Mouse (Mus musculus): ENCODE measurements around the gene Rap1b. TPM values are rescaled to one million over a fixed set of nuclear protein-coding genes. Genes with fewer than 3 reads are reported as not detected.
A peak's percentile ranks its signal among the peaks of the same experiment; 100 is the strongest.

Gene Rap1b
- polyA plus RNA-seq, 1 experiment: 19.2 TPM

- Histone ChIP-seq H3K36me3 (ENCODE audit: control insufficient read depth, insufficient read depth, low read length) (peaks cover 34% of the 10 kb centered on the region), H3K27ac (ENCODE audit: insufficient read depth, low read depth, low read length) (peak overlapping the region; percentile 43; the same call in 1 of the 2 replicates), H3K4me1 (ENCODE audit: control insufficient read depth, insufficient read depth, insufficient read length, low read length) (peaks cover 24% of the 10 kb centered on the region; the same call in 1 of the 2 replicates), H3K27me3 (ENCODE audit: control insufficient read depth, insufficient read depth, low read length) (no peaks in the 10 kb centered on the region), H3K4me3 (ENCODE audit: low read depth, low read length) (no peak overlapping the region)
- 20% methylated on average over 4 of the region's 4 CpGs for WGBS
- TF ChIP-seq CTCF (IDR thresholded peaks at IDR 0.05; ENCODE audit: extremely low read depth, insufficient read length, insufficient replicate concordance, low read depth, low read length) (no peak), POLR2A (IDR thresholded peaks at IDR 0.05; ENCODE audit: low read depth, low read length) (no peak)
These were observed 21.2 kb downstream of the Rap1b start for GRCm38 (mm10) chr10:117824647-117825046.

- peak overlapping the region; percentile 43; the same call in 1 of the 2 replicates for H3K27ac ChIP-seq (ENCODE audit: insufficient read depth, low read depth, low read length)
- peak; percentile 68; the same call in 1 of the 2 replicates for TF ChIP-seq CTCF (IDR thresholded peaks at IDR 0.05; ENCODE audit: extremely low read depth, insufficient read length, insufficient replicate concordance, low read depth, low read length)
- TF ChIP-seq POLR2A (IDR thresholded peaks at IDR 0.05; ENCODE audit: low read depth, low read length): no peak
- H3K4me3 ChIP-seq (ENCODE audit: low read depth, low read length): no peak overlapping the region
- peaks cover 20% of the 10 kb centered on the region; the same call in 1 of the 2 replicates for H3K4me1 ChIP-seq (ENCODE audit: control insufficient read depth, insufficient read depth, insufficient read length, low read length)
- WGBS: 10% methylated on average over 4 of the region's 4 CpGs
- peaks cover 37% of the 10 kb centered on the region for H3K36me3 ChIP-seq (ENCODE audit: control insufficient read depth, insufficient read depth, low read length)
- no peaks in the 10 kb centered on the region for H3K27me3 ChIP-seq (ENCODE audit: control insufficient read depth, insufficient read depth, low read length)
These were observed 21.7 kb downstream of the Rap1b start for GRCm38 (mm10) chr10:117824139-117824538.

GRCm38 (mm10) chr10:117823321-117823720 is 22.5 kb downstream of the Rap1b start:
- TF ChIP-seq POLR2A (IDR thresholded peaks at IDR 0.05; ENCODE audit: low read depth, low read length) (no peak), CTCF (IDR thresholded peaks at IDR 0.05; ENCODE audit: extremely low read depth, insufficient read length, insufficient replicate concordance, low read depth, low read length) (no peak)
- H3K36me3 ChIP-seq (ENCODE audit: control insufficient read depth, insufficient read depth, low read length): peaks cover 43% of the 10 kb centered on the region
- 74% methylated on average over 6 of the region's 6 CpGs for WGBS

GRCm38 (mm10) chr10:117818600-117818999 is 27.2 kb downstream of the Rap1b start:
- TF ChIP-seq POLR2A (IDR thresholded peaks at IDR 0.05; ENCODE audit: low read depth, low read length) (no peak), CTCF (IDR thresholded peaks at IDR 0.05; ENCODE audit: extremely low read depth, insufficient read length, insufficient replicate concordance, low read depth, low read length) (no peak)
- peaks cover 68% of the 10 kb centered on the region for H3K36me3 ChIP-seq (ENCODE audit: control insufficient read depth, insufficient read depth, low read length)
- no peaks in the 10 kb centered on the region for H3K27me3 ChIP-seq (ENCODE audit: control insufficient read depth, insufficient read depth, low read length)
- 82% methylated on average over 6 of the region's 6 CpGs for WGBS
- no peak overlapping the region for H3K4me3 ChIP-seq (ENCODE audit: low read depth, low read length)
- peaks cover 3% of the 10 kb centered on the region; the same call in 1 of the 2 replicates for H3K4me1 ChIP-seq (ENCODE audit: control insufficient read depth, insufficient read depth, insufficient read length, low read length)
- H3K27ac ChIP-seq (ENCODE audit: insufficient read depth, low read depth, low read length): no peak overlapping the region

More at GRCm38 (mm10) chr10:117823321-117823720, 22.5 kb downstream of the Rap1b start:
- no peak overlapping the region for H3K27ac ChIP-seq (ENCODE audit: insufficient read depth, low read depth, low read length)
- peaks cover 17% of the 10 kb centered on the region; the same call in 1 of the 2 replicates for H3K4me1 ChIP-seq (ENCODE audit: control insufficient read depth, insufficient read depth, insufficient read length, low read length)
- no peaks in the 10 kb centered on the region for H3K27me3 ChIP-seq (ENCODE audit: control insufficient read depth, insufficient read depth, low read length)
- no peak overlapping the region for H3K4me3 ChIP-seq (ENCODE audit: low read depth, low read length)

- Histone ChIP-seq H3K4me3 (ENCODE audit: low read depth, low read length) (no peak overlapping the region), H3K27me3 (ENCODE audit: control insufficient read depth, insufficient read depth, low read length) (no peaks in the 10 kb centered on the region), H3K27ac (ENCODE audit: insufficient read depth, low read depth, low read length) (no peak overlapping the region), H3K36me3 (ENCODE audit: control insufficient read depth, insufficient read depth, low read length) (peaks cover 63% of the 10 kb centered on the region), H3K4me1 (ENCODE audit: control insufficient read depth, insufficient read depth, insufficient read length, low read length) (no peaks in the 10 kb centered on the region)
- WGBS: 93% methylated on average over 6 of the region's 6 CpGs
- no peak for TF ChIP-seq CTCF (IDR thresholded peaks at IDR 0.05; ENCODE audit: extremely low read depth, insufficient read length, insufficient replicate concordance, low read depth, low read length)
- no peak for TF ChIP-seq POLR2A (IDR thresholded peaks at IDR 0.05; ENCODE audit: low read depth, low read length)
These were observed 29.1 kb downstream of the Rap1b start for GRCm38 (mm10) chr10:117816721-117817120.

- Histone ChIP-seq H3K4me3 (ENCODE audit: low read depth, low read length) (no peak overlapping the region), H3K4me1 (ENCODE audit: control insufficient read depth, insufficient read depth, insufficient read length, low read length) (no peaks in the 10 kb centered on the region), H3K36me3 (ENCODE audit: control insufficient read depth, insufficient read depth, low read length) (peaks cover 35% of the 10 kb centered on the region), H3K27ac (ENCODE audit: insufficient read depth, low read depth, low read length) (no peak overlapping the region), H3K27me3 (ENCODE audit: control insufficient read depth, insufficient read depth, low read length) (no peaks in the 10 kb centered on the region)
- 95% methylated on average over 2 of the region's 2 CpGs for WGBS
- no peak for TF ChIP-seq POLR2A (IDR thresholded peaks at IDR 0.05; ENCODE audit: low read depth, low read length)
- TF ChIP-seq CTCF (IDR thresholded peaks at IDR 0.05; ENCODE audit: extremely low read depth, insufficient read length, insufficient replicate concordance, low read depth, low read length): no peak
These were observed 33.3 kb downstream of the Rap1b start for GRCm38 (mm10) chr10:117812501-117812900.

GRCm38 (mm10) chr10:117811555-117811954 is 34.3 kb downstream of the Rap1b start:
- TF ChIP-seq POLR2A (IDR thresholded peaks at IDR 0.05; ENCODE audit: low read depth, low read length) (no peak), CTCF (IDR thresholded peaks at IDR 0.05; ENCODE audit: extremely low read depth, insufficient read length, insufficient replicate concordance, low read depth, low read length) (no peak)
- Histone ChIP-seq H3K27me3 (ENCODE audit: control insufficient read depth, insufficient read depth, low read length) (no peaks in the 10 kb centered on the region), H3K36me3 (ENCODE audit: control insufficient read depth, insufficient read depth, low read length) (peaks cover 28% of the 10 kb centered on the region), H3K27ac (ENCODE audit: insufficient read depth, low read depth, low read length) (no peak overlapping the region), H3K4me1 (ENCODE audit: control insufficient read depth, insufficient read depth, insufficient read length, low read length) (no peaks in the 10 kb centered on the region), H3K4me3 (ENCODE audit: low read depth, low read length) (no peak overlapping the region)
- 92% methylated on average over 8 of the region's 8 CpGs for WGBS
